Mouse (Mus musculus) midbrain, embryonic 10.5 days (tissue): Measurements from ENCODE around the gene Ppp1ca. TPM values are rescaled to one million over a fixed set of nuclear protein-coding genes. Genes with fewer than 3 reads are reported as not detected.

ENCODE experiments used
- DNase-seq: peaks from one replicate; pipeline ENCODE4 v3.0.0-alpha.2; 2017; ENCODE audit warnings: low spot score
- H3K27ac ChIP-seq: fragments of 300-500 bp; sonication (generic); replicated peaks from 2 replicates; pipeline ENCODE4 v1.5.1; 2016; ENCODE audit warnings: mild to moderate bottlenecking
- H3K27me3 ChIP-seq: fragments of 300-500 bp; sonication (generic); 2 replicates; pipeline ENCODE4 v1.6.1; 2016; ENCODE audit warnings: low read depth, mild to moderate bottlenecking; ENCODE audit not compliant: poor library complexity, severe bottlenecking
- H3K36me3 ChIP-seq: fragments of 300-500 bp; sonication (generic); 2 replicates; pipeline ENCODE4 v1.6.1; 2016; ENCODE audit warnings: mild to moderate bottlenecking, moderate library complexity
- H3K4me1 ChIP-seq: fragments of 300-500 bp; sonication (generic); 2 replicates; pipeline ENCODE4 v1.6.1; 2016
- H3K4me3 ChIP-seq: fragments of 300-500 bp; sonication (generic); 2 replicates; pipeline ENCODE4 v1.5.1; 2016; ENCODE audit warnings: mild to moderate bottlenecking, moderate library complexity
- H3K9me3 ChIP-seq: fragments of 300-500 bp; sonication (generic); replicated peaks from 2 replicates; pipeline ENCODE4 v1.6.1; 2016; ENCODE audit warnings: mild to moderate bottlenecking
- WGBS: fragments of 180-500 bp; shearing (Covaris S2); methylation state at CpG from one replicate; pipeline ENCODE4 v1.1.7; 2016; 5-methylcytosine and 5-hydroxymethylcytosine counted together
- polyA plus RNA-seq: library from polyadenylated mRNA; unstranded; fragments of >200 nt; fragmentation: Nextera tagmentation; extraction: Ambion mirVana; gene quantifications from 2 replicates; pipeline ENCODE4 v1.2.1, GENCODE M21; 2016

The Ppp1ca gene
- polyA plus RNA-seq, 1 experiment from 2014 or later: 1,059 TPM

GRCm38 (mm10) chr19:4226779-4227178 lies 34.9 kb downstream of the Ppp1ca start:
- peaks cover 36% of the 10 kb centered on the region for H3K27me3 ChIP-seq
- H3K27ac ChIP-seq: no peak overlapping the region
- no peak overlapping the region for H3K4me3 ChIP-seq
- H3K9me3 ChIP-seq: no peaks in the 10 kb centered on the region
- H3K4me1 ChIP-seq: peaks cover 16% of the 10 kb centered on the region
- DNase-seq: no peak
- WGBS: 86% methylated on average over 7 of the region's 7 CpGs
- H3K36me3 ChIP-seq: no peaks in the 10 kb centered on the region

GRCm38 (mm10) chr19:4227446-4227845 lies 35.6 kb downstream of the Ppp1ca start:
- Histone ChIP-seq H3K4me1 (peaks cover 17% of the 10 kb centered on the region), H3K27me3 (peaks cover 32% of the 10 kb centered on the region), H3K4me3 (no peak overlapping the region), H3K27ac (no peak overlapping the region), H3K9me3 (no peaks in the 10 kb centered on the region), H3K36me3 (no peaks in the 10 kb centered on the region)
- no peak for DNase-seq
- 79% methylated on average over 5 of the region's 5 CpGs for WGBS

- Histone ChIP-seq H3K4me3 (no peak overlapping the region), H3K27ac (no peak overlapping the region), H3K9me3 (no peaks in the 10 kb centered on the region), H3K36me3 (no peaks in the 10 kb centered on the region), H3K27me3 (peaks cover 32% of the 10 kb centered on the region), H3K4me1 (peaks cover 19% of the 10 kb centered on the region)
- DNase-seq: peak; percentile 67
- 24% methylated on average over 8 of the region's 8 CpGs for WGBS
These were observed 36.2 kb downstream of the Ppp1ca start for GRCm38 (mm10) chr19:4227894-4228678.

- H3K27me3 ChIP-seq: peaks cover 32% of the 10 kb centered on the region
- no peaks in the 10 kb centered on the region for H3K36me3 ChIP-seq
- H3K4me1 ChIP-seq: peaks cover 19% of the 10 kb centered on the region
- WGBS: 68% methylated on average over 4 of the region's 4 CpGs
- H3K4me3 ChIP-seq: no peak overlapping the region
- no peak for DNase-seq
- no peaks in the 10 kb centered on the region for H3K9me3 ChIP-seq
- no peak overlapping the region for H3K27ac ChIP-seq
These were observed 37.0 kb downstream of the Ppp1ca start for GRCm38 (mm10) chr19:4228891-4229290.

- Histone ChIP-seq H3K27ac (no peak overlapping the region), H3K4me1 (peaks cover 19% of the 10 kb centered on the region), H3K36me3 (no peaks in the 10 kb centered on the region), H3K4me3 (no peak overlapping the region), H3K27me3 (peaks cover 32% of the 10 kb centered on the region), H3K9me3 (no peaks in the 10 kb centered on the region)
- DNase-seq: no peak
- 49% methylated on average over 9 of the region's 9 CpGs for WGBS
These were observed 37.7 kb downstream of the Ppp1ca start for GRCm38 (mm10) chr19:4229451-4230076.

GRCm38 (mm10) chr19:4230415-4230814 lies 38.5 kb downstream of the Ppp1ca start:
- WGBS: 79% methylated on average over 8 of the region's 8 CpGs
- H3K4me3 ChIP-seq: no peak overlapping the region
- no peaks in the 10 kb centered on the region for H3K9me3 ChIP-seq
- H3K27me3 ChIP-seq: peaks cover 32% of the 10 kb centered on the region
- peaks cover 19% of the 10 kb centered on the region for H3K4me1 ChIP-seq
- DNase-seq: no peak
- no peaks in the 10 kb centered on the region for H3K36me3 ChIP-seq
- H3K27ac ChIP-seq: 0 out of 2 replicates have a peak overlapping the region, but pooled peaks have one; percentile 33

GRCm38 (mm10) chr19:4231253-4232185 lies 39.7 kb downstream of the Ppp1ca start, which contains the start of gene Pold4:
Pold4 (plus strand) TSS chr19:4231899.
- peaks cover 19% of the 10 kb centered on the region for H3K4me1 ChIP-seq
- H3K27me3 ChIP-seq: peaks cover 32% of the 10 kb centered on the region
- peak; percentile 92 for DNase-seq
- H3K36me3 ChIP-seq: no peaks in the 10 kb centered on the region
- peak within 1 kb of the TSS; percentile 78 for H3K4me3 ChIP-seq
- H3K27ac ChIP-seq: peak within 1 kb of the TSS; percentile 86
- H3K9me3 ChIP-seq: no peaks in the 10 kb centered on the region
- WGBS: 12% methylated on average over 26 of the region's 26 CpGs

- Histone ChIP-seq H3K27ac (peak overlapping the region; percentile 86), H3K4me1 (peaks cover 19% of the 10 kb centered on the region), H3K36me3 (no peaks in the 10 kb centered on the region), H3K27me3 (peaks cover 27% of the 10 kb centered on the region), H3K4me3 (peak overlapping the region; percentile 78), H3K9me3 (no peaks in the 10 kb centered on the region)
- DNase-seq: no peak
- 82% methylated on average over 2 of the region's 2 CpGs for WGBS
These were observed 40.3 kb downstream of the Ppp1ca start for GRCm38 (mm10) chr19:4232186-4232572.

- peak overlapping the region; percentile 78; the same call in 1 of the 2 replicates for H3K4me3 ChIP-seq
- peaks cover 19% of the 10 kb centered on the region for H3K4me1 ChIP-seq
- H3K27me3 ChIP-seq: peaks cover 23% of the 10 kb centered on the region
- 78% methylated on average over 7 of the region's 7 CpGs for WGBS
- H3K27ac ChIP-seq: no peak overlapping the region
- no peaks in the 10 kb centered on the region for H3K9me3 ChIP-seq
- no peak for DNase-seq
- no peaks in the 10 kb centered on the region for H3K36me3 ChIP-seq
These were observed 40.8 kb downstream of the Ppp1ca start for GRCm38 (mm10) chr19:4232651-4233050.

GRCm38 (mm10) chr19:4234548-4234947 lies 42.7 kb downstream of the Ppp1ca start:
- Histone ChIP-seq H3K4me1 (peaks cover 16% of the 10 kb centered on the region), H3K4me3 (no peak overlapping the region), H3K27me3 (peaks cover 11% of the 10 kb centered on the region), H3K36me3 (no peaks in the 10 kb centered on the region), H3K9me3 (no peaks in the 10 kb centered on the region), H3K27ac (no peak overlapping the region)
- no peak for DNase-seq
- WGBS: 82% methylated on average over 4 of the region's 4 CpGs

GRCm38 (mm10) chr19:4240247-4240668 lies 48.4 kb downstream of the Ppp1ca start:
- no peak overlapping the region for H3K27ac ChIP-seq
- no peak overlapping the region for H3K4me3 ChIP-seq
- WGBS: 64% methylated on average over 8 of the region's 8 CpGs
- no peak for DNase-seq
- H3K36me3 ChIP-seq: no peaks in the 10 kb centered on the region
- no peaks in the 10 kb centered on the region; the same call in 1 of the 2 replicates for H3K4me1 ChIP-seq
- no peaks in the 10 kb centered on the region for H3K27me3 ChIP-seq
- no peaks in the 10 kb centered on the region for H3K9me3 ChIP-seq

GRCm38 (mm10) chr19:4242416-4242815 lies 50.6 kb downstream of the Ppp1ca start:
- H3K4me3 ChIP-seq: no peak overlapping the region
- DNase-seq: no peak
- no peaks in the 10 kb centered on the region for H3K4me1 ChIP-seq
- H3K27ac ChIP-seq: no peak overlapping the region
- H3K27me3 ChIP-seq: no peaks in the 10 kb centered on the region
- no peaks in the 10 kb centered on the region for H3K36me3 ChIP-seq
- no peaks in the 10 kb centered on the region for H3K9me3 ChIP-seq
- WGBS: 71% methylated on average over 3 of the region's 3 CpGs
